Mouse (Mus musculus) liver, postnatal 0 days (tissue): ENCODE measurements around the gene Arhgef18. TPM values are rescaled to one million over a fixed set of nuclear protein-coding genes. Genes with fewer than 3 reads are reported as not detected.
A peak's percentile ranks its signal among the peaks of the same experiment; 100 is the strongest.

ENCODE experiments used
- ATAC-seq: fragments of 200-750 bp; cut with Nextera tagmentation; 2 replicates; pipeline ENCODE4 v1.8.0; 2017; ENCODE audit warnings: mild to moderate bottlenecking, moderate library complexity
- DNase-seq: peaks from one replicate; pipeline ENCODE4 v3.0.0-alpha.2; 2016
- H3K27ac ChIP-seq: fragments of 300-500 bp; sonication (generic); 2 replicates; pipeline ENCODE4 v1.5.1; 2014; ENCODE audit warnings: antibody characterized with exemption, moderate library complexity, mild to moderate bottlenecking, low read depth
- H3K27me3 ChIP-seq: fragments of 300-500 bp; sonication (generic); 2 replicates; pipeline ENCODE4 v1.6.1; 2014; ENCODE audit warnings: low read length, control low read depth, mixed read lengths; ENCODE audit not compliant: insufficient read depth
- H3K36me3 ChIP-seq: fragments of 300-500 bp; sonication (generic); replicated peaks from 2 replicates; pipeline ENCODE4 v1.6.1; 2014; ENCODE audit warnings: mild to moderate bottlenecking, control low read depth, low read length, moderate library complexity, mixed read lengths; ENCODE audit not compliant: insufficient read depth
- H3K4me1 ChIP-seq: fragments of 300-500 bp; sonication (generic); 2 replicates; pipeline ENCODE4 v1.6.1; 2014; ENCODE audit warnings: antibody characterized with exemption, mild to moderate bottlenecking, control low read depth; ENCODE audit not compliant: insufficient read depth
- H3K4me2 ChIP-seq: fragments of 300-500 bp; sonication (generic); 2 replicates; pipeline ENCODE4 v1.6.1; 2014; ENCODE audit warnings: low read depth, mild to moderate bottlenecking, low read length, moderate library complexity, mixed read lengths
- H3K4me3 ChIP-seq: fragments of 300-500 bp; sonication (generic); 2 replicates; pipeline ENCODE4 v1.5.1; 2014; ENCODE audit warnings: low read depth, low read length
- H3K9ac ChIP-seq: fragments of 300-500 bp; sonication (generic); replicated peaks from 2 replicates; pipeline ENCODE4 v1.6.1; 2014; ENCODE audit warnings: mild to moderate bottlenecking, moderate library complexity
- H3K9me3 ChIP-seq: fragments of 300-500 bp; sonication (generic); 2 replicates; pipeline ENCODE4 v1.6.1; 2016; ENCODE audit warnings: mild to moderate bottlenecking, control low read depth, low read length, mixed read lengths
- CTCF ChIP-seq: sonication (generic); IDR thresholded peaks from 2 replicates; pipeline ENCODE4 v1.5.1; 2016; ENCODE audit warnings: antibody characterized with exemption, low read depth
- EP300 ChIP-seq: IDR thresholded peaks from 2 replicates; pipeline ENCODE4 v1.6.1; 2016; ENCODE audit warnings: antibody characterized with exemption, low read depth, mild to moderate bottlenecking
- WGBS: fragments of 180-500 bp; shearing (Covaris S2); extraction: QIAGEN DNeasy Blood & Tissue Kit; methylation state at CpG from one replicate; pipeline ENCODE4 v1.1.7; 2014; ENCODE audit not compliant: insufficient replicate concordance; 5-methylcytosine and 5-hydroxymethylcytosine counted together
- polyA plus RNA-seq: library from polyadenylated mRNA; unstranded; fragments of >200 nt; fragmentation: Nextera tagmentation; extraction: Ambion mirVana; gene quantifications from 2 replicates; pipeline ENCODE4 v1.2.1, GENCODE M21; 2015

Arhgef18 gene
- polyA plus RNA-seq, result 1.8 and 1.9 TPM in 2 replicates

DNA sequence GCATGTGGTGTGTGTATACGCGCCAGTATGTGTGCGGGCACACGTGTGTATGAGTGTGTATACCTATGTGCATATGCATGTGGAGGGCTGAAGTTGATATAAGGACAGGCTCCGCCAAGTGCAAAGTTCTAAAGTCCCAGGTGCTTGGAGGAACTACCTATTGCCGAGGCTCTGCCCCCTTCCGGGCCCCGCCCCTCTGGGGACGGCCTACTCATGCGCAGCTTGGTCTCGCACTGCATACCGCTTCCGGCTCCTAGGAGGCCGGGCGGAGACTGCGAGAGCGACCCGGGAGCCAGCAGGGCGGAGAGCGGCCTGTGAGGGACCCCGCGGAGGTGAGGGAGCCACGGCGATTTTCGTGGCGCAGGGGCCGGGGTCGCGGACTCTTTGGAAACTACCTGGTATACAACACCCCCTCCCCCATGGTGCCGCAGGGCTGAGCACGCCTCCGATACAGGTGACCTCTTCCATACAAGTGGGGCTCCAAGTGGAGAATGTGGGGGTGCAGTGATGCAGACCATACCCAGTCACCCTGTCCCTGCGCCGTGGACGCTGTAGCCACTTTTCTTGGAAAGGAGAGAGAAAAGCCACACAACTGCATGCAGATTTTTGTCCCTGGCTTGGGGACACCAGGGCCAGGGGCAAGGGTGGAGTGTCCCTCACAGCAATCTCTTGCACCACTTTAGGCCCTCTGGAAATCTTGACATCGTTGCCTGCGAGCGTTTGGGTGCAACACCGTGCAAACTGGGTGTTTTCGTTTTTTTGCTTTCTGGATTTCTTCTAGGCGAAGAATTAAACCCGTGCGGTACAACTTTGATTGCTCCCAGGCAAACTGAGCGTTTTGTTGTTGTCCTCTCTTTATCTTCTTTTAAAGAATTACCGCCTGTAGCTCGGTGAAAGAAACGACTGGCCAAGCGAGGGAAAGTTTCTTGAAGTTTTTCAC, at the start of gene Arhgef18:
Arhgef18 (plus strand) TSS at position 236 of the 940 bp plus-strand sequence.
- peak within 1 kb of the TSS; percentile 83 for H3K4me2 ChIP-seq
- DNase-seq, result peak; percentile 91
- 0 out of 2 replicates have a peak, but pooled peaks cover 8% of the 10 kb centered on the region for H3K36me3 ChIP-seq
- H3K27ac ChIP-seq, result peak within 1 kb of the TSS; percentile 60; the same call in 1 of the 2 replicates
- H3K4me1 ChIP-seq, result peaks cover 14% of the 10 kb centered on the region
- H3K9ac ChIP-seq, result peak within 1 kb of the TSS; percentile 77
- H3K27me3 ChIP-seq, result no peaks in the 10 kb centered on the region
- H3K4me3 ChIP-seq, result peak within 1 kb of the TSS; percentile 73
- TF ChIP-seq EP300 (no peak; the same call in 1 of the 2 replicates), CTCF (no peak)
- ATAC-seq, result peak; percentile 98
- no peaks in the 10 kb centered on the region for H3K9me3 ChIP-seq
- 15% methylated on average over 48 of the region's 48 CpGs for WGBS

- H3K4me3 ChIP-seq, result no peak overlapping the region
- no peak overlapping the region for H3K9ac ChIP-seq
- H3K4me1 ChIP-seq, result no peaks in the 10 kb centered on the region
- H3K27me3 ChIP-seq, result no peaks in the 10 kb centered on the region
- ATAC-seq (no peak), DNase-seq (no peak)
- no peak overlapping the region for H3K27ac ChIP-seq
- no peaks in the 10 kb centered on the region for H3K36me3 ChIP-seq
- TF ChIP-seq CTCF (no peak), EP300 (no peak)
- H3K4me2 ChIP-seq, result no peak overlapping the region
- H3K9me3 ChIP-seq, result no peaks in the 10 kb centered on the region
- WGBS, result 96% methylated on average over 6 of the region's 6 CpGs
Measured at GRCm38 (mm10) chr8:3345337-3345736, 47.5 kb upstream of the Arhgef18 start.

GRCm38 (mm10) chr8:3346691-3347413, 46.0 kb upstream of the Arhgef18 start:
- 67% methylated on average over 5 of the region's 5 CpGs for WGBS
- ATAC-seq, result no peak
- no peak overlapping the region for H3K4me3 ChIP-seq
- no peaks in the 10 kb centered on the region for H3K27me3 ChIP-seq
- no peak overlapping the region for H3K9ac ChIP-seq
- no peaks in the 10 kb centered on the region for H3K36me3 ChIP-seq
- H3K9me3 ChIP-seq, result no peaks in the 10 kb centered on the region
- no peak for TF ChIP-seq CTCF
- no peak for TF ChIP-seq EP300
- H3K4me2 ChIP-seq, result no peak overlapping the region
- no peak for DNase-seq
- H3K4me1 ChIP-seq, result no peaks in the 10 kb centered on the region
- no peak overlapping the region for H3K27ac ChIP-seq

DNA sequence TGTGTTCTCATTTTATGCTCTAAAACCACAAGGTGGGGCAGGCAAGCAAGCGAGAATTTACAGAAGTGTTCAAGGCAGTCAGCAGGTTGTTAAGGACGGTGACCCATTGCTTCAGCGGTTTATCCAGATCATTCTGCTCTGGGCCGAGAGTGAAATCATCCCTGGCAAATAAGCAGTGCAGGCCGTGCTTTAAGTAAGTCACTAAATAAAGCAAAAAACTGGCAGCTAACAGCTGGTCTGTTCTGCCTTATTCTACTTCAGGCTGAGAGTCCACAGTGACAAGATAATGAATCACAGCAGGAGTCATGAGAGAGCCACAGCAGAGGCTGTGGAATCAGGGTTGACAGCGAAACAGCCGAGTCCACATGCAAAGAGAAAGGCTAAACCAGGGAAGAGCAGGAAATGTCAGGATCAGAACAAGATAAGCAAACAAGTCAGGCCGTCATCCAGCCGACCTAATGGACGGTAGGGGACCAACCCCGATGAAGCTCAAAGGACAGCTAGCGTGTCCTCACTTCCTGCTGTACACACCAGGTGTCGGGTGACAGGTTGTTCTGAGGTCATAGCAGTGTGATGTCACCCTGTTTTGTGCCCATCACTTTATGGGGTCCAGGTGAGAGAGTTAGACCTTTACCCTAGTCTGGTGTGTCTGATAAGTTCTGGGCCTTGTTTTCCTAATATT, 44.5 kb upstream of the Arhgef18 start:
- Histone ChIP-seq H3K27ac (no peak overlapping the region), H3K27me3 (no peaks in the 10 kb centered on the region), H3K4me2 (no peak overlapping the region), H3K36me3 (no peaks in the 10 kb centered on the region), H3K4me3 (no peak overlapping the region), H3K9me3 (no peaks in the 10 kb centered on the region), H3K9ac (no peak overlapping the region), H3K4me1 (peaks cover 8% of the 10 kb centered on the region; the same call in 1 of the 2 replicates)
- peak; percentile 81 for ATAC-seq
- 28% methylated on average over 13 of the region's 13 CpGs for WGBS
- TF ChIP-seq EP300, result no peak
- peak; percentile 8; the same call in 1 of the 2 replicates for TF ChIP-seq CTCF
- DNase-seq, result no peak

DNA sequence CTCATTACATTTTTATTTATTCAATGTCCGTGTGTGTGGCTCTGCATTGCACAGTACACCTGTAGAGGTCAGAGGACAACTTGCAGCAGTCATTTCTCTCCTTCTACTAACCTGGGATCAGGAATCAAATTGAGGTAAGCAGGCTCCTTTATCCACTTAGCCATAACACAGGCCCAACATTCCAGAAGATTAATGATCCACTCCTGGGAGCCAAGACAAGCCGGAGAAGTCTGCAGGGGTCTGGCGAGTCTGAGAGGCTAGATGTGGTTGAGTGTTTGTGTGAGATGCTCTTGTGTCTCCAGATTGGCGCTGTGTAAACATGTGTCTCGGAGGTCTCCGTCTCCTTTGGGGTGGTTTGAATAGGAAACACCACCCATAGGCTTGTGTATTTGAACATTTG, 42.1 kb upstream of the Arhgef18 start:
- WGBS, result 76% methylated on average over 6 of the region's 6 CpGs
- ATAC-seq (no peak), DNase-seq (no peak)
- no peak overlapping the region for H3K4me3 ChIP-seq
- H3K9me3 ChIP-seq, result no peaks in the 10 kb centered on the region
- no peak overlapping the region for H3K27ac ChIP-seq
- no peak overlapping the region for H3K4me2 ChIP-seq
- TF ChIP-seq CTCF (no peak), EP300 (no peak)
- no peak overlapping the region for H3K9ac ChIP-seq
- no peaks in the 10 kb centered on the region for H3K27me3 ChIP-seq
- peaks cover 11% of the 10 kb centered on the region; the same call in 1 of the 2 replicates for H3K4me1 ChIP-seq
- no peaks in the 10 kb centered on the region for H3K36me3 ChIP-seq
